Mouse (Mus musculus) forebrain, embryonic 16.5 days (tissue): Measurements from ENCODE around the gene Smg1. TPM values are rescaled to one million over a fixed set of nuclear protein-coding genes. Genes with fewer than 3 reads are reported as not detected.
"Not testable (repeated sequence)": the region's sequence is repeated elsewhere in the genome, so short reads cannot be mapped to it uniquely, and the experiment has no call there.

Source experiments
- ATAC-seq: fragments of 200-750 bp; cut with Nextera tagmentation; 2 replicates; pipeline ENCODE4 v1.8.0; 2017; ENCODE audit warnings: mild to moderate bottlenecking, moderate library complexity
- H3K27ac ChIP-seq: fragments of 300-500 bp; sonication (generic); 2 replicates; pipeline ENCODE4 v1.5.1; 2014; ENCODE audit warnings: low read length, control low read depth
- H3K27me3 ChIP-seq: fragments of 300-500 bp; sonication (generic); replicated peaks from 2 replicates; pipeline ENCODE4 v1.6.1; 2014; ENCODE audit warnings: low read length; ENCODE audit not compliant: control insufficient read depth, insufficient read depth
- H3K36me3 ChIP-seq: fragments of 300-500 bp; sonication (generic); 2 replicates; pipeline ENCODE4 v1.6.1; 2014; ENCODE audit not compliant: control insufficient read depth, insufficient read depth
- H3K4me1 ChIP-seq: fragments of 300-500 bp; sonication (generic); replicated peaks from 2 replicates; pipeline ENCODE4 v1.6.1; 2014; ENCODE audit warnings: low read length; ENCODE audit not compliant: control insufficient read depth, insufficient read depth
- H3K4me2 ChIP-seq: fragments of 300-500 bp; sonication (generic); 2 replicates; pipeline ENCODE4 v1.6.1; 2014; ENCODE audit warnings: mild to moderate bottlenecking, low read length, control low read depth
- H3K4me3 ChIP-seq: fragments of 300-500 bp; sonication (generic); replicated peaks from 2 replicates; pipeline ENCODE4 v1.5.1; 2014; ENCODE audit warnings: mild to moderate bottlenecking, low read length, control low read depth
- H3K9ac ChIP-seq: fragments of 300-500 bp; sonication (generic); replicated peaks from 2 replicates; pipeline ENCODE4 v1.6.1; 2014; ENCODE audit warnings: low read depth, low read length, control low read depth
- H3K9me3 ChIP-seq: fragments of 300-500 bp; sonication (generic); 2 replicates; pipeline ENCODE4 v1.6.1; 2016; ENCODE audit warnings: low read length; ENCODE audit not compliant: control insufficient read depth
- WGBS: fragments of 180-500 bp; shearing (Covaris S2); extraction: QIAGEN DNeasy Blood & Tissue Kit; methylation state at CpG from one replicate; pipeline ENCODE4 v1.1.7; 2014; 5-methylcytosine and 5-hydroxymethylcytosine counted together
- polyA plus RNA-seq: library from polyadenylated mRNA; unstranded; fragments of >200 nt; fragmentation: Nextera tagmentation; extraction: Ambion mirVana; gene quantifications from 2 replicates; pipeline ENCODE4 v1.2.1, GENCODE M21; 2015

Gene Smg1
- polyA plus RNA-seq, 1 experiment from 2014 or later, result 21.6 TPM

DNA sequence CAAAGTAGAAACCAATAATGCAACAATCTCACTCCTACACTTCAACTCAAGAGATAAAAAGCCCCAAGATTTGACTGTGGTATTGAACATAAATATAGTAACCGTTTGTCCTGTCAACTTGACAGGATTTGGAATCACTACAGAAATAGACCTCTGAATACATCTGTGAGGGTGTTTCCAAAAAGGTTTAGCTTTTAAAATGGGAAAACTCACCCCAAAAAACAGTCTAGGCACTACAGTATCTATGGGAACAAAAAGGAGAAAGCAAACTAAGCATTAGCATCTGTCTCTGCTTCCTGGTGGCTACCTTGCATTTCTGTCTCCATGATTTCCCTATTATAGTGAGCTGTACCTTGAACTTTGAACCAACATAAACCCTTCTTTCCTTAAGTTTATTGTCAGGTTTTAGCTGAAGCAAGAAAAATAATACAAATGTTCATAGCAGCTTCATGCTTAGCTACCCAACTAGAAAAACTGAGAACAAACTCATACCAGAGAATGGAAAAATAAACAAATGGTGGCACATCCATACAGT, 67.6 kb downstream of the Smg1 start:
- WGBS, result 93% methylated on average over 1 of the region's 1 CpGs
- Histone ChIP-seq H3K27me3 (no peaks in the 10 kb centered on the region), H3K4me3 (no peak overlapping the region), H3K9ac (no peak overlapping the region), H3K4me1 (no peaks in the 10 kb centered on the region), H3K36me3 (peaks cover 23% of the 10 kb centered on the region), H3K27ac (no peak overlapping the region), H3K4me2 (no peak overlapping the region), H3K9me3 (no peaks in the 10 kb centered on the region)
- ATAC-seq, result no peak

GRCm38 (mm10) chr7:118170125-118170524, 73.3 kb downstream of the Smg1 start:
- not testable (repeated sequence) for H3K9ac ChIP-seq, H3K4me2 ChIP-seq, H3K27me3 ChIP-seq, H3K4me1 ChIP-seq, H3K27ac ChIP-seq, H3K4me3 ChIP-seq, H3K9me3 ChIP-seq, ATAC-seq
- peaks cover 23% of the 10 kb centered on the region for H3K36me3 ChIP-seq
- 88% methylated on average over 2 of the region's 2 CpGs for WGBS

DNA sequence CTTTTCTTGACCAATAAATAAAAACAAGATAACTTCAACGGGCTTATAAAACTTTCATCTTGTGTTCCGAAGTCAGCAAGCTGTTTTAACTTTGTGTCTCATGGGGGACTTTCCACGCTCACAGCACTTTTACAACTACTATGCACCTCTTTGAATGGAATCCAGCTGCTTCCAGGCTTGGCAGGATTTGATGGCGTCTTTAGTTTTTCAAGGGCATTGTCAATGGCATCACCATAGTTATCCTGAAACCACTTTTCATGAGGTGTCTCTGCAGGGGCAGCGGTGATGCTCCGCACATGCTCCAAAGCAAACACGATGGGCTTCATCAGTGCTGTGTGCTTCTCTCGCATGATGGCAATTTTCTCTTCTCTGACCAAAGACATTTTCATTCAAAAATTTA, 80.5 kb downstream of the Smg1 start:
- Histone ChIP-seq H3K27ac (no peak overlapping the region), H3K4me2 (no peak overlapping the region), H3K4me1 (no peaks in the 10 kb centered on the region), H3K4me3 (no peak overlapping the region), H3K36me3 (peaks cover 24% of the 10 kb centered on the region), H3K27me3 (no peaks in the 10 kb centered on the region), H3K9ac (no peak overlapping the region), H3K9me3 (no peaks in the 10 kb centered on the region)
- no peak for ATAC-seq
- 89% methylated on average over 8 of the region's 8 CpGs for WGBS

- H3K4me1 ChIP-seq, result no peaks in the 10 kb centered on the region
- H3K4me3 ChIP-seq, result no peak overlapping the region
- H3K27me3 ChIP-seq, result no peaks in the 10 kb centered on the region
- no peak overlapping the region for H3K9ac ChIP-seq
- ATAC-seq, result no peak
- H3K9me3 ChIP-seq, result no peaks in the 10 kb centered on the region
- H3K4me2 ChIP-seq, result no peak overlapping the region
- 89% methylated on average over 3 of the region's 3 CpGs for WGBS
- H3K36me3 ChIP-seq, result peaks cover 17% of the 10 kb centered on the region
- no peak overlapping the region for H3K27ac ChIP-seq
Measured at GRCm38 (mm10) chr7:118160121-118160520, 83.3 kb downstream of the Smg1 start.

GRCm38 (mm10) chr7:118156461-118156860, 87.0 kb downstream of the Smg1 start:
- no peak for ATAC-seq
- no peaks in the 10 kb centered on the region for H3K9me3 ChIP-seq
- WGBS, result 91% methylated on average over 7 of the region's 7 CpGs
- no peak overlapping the region for H3K4me2 ChIP-seq
- no peak overlapping the region for H3K9ac ChIP-seq
- no peaks in the 10 kb centered on the region for H3K4me1 ChIP-seq
- no peaks in the 10 kb centered on the region for H3K27me3 ChIP-seq
- no peak overlapping the region for H3K27ac ChIP-seq
- no peak overlapping the region for H3K4me3 ChIP-seq
- H3K36me3 ChIP-seq, result peaks cover 34% of the 10 kb centered on the region

- Histone ChIP-seq H3K9me3 (no peaks in the 10 kb centered on the region), H3K4me1 (no peaks in the 10 kb centered on the region), H3K4me3 (no peak overlapping the region), H3K9ac (no peak overlapping the region), H3K4me2 (no peak overlapping the region), H3K27ac (no peak overlapping the region), H3K36me3 (peaks cover 28% of the 10 kb centered on the region), H3K27me3 (no peaks in the 10 kb centered on the region)
- 94% methylated on average over 6 of the region's 6 CpGs for WGBS
- no peak for ATAC-seq
Measured at GRCm38 (mm10) chr7:118154150-118154549, 89.3 kb downstream of the Smg1 start.

GRCm38 (mm10) chr7:118143602-118144001, 99.9 kb downstream of the Smg1 start:
- H3K9me3 ChIP-seq, result no peaks in the 10 kb centered on the region
- H3K36me3 ChIP-seq, result peaks cover 41% of the 10 kb centered on the region
- H3K27ac ChIP-seq, result no peak overlapping the region
- WGBS, result 79% methylated on average over 3 of the region's 3 CpGs
- no peak overlapping the region for H3K4me3 ChIP-seq
- H3K4me2 ChIP-seq, result no peak overlapping the region
- H3K4me1 ChIP-seq, result no peaks in the 10 kb centered on the region
- no peaks in the 10 kb centered on the region for H3K27me3 ChIP-seq
- no peak for ATAC-seq
- no peak overlapping the region for H3K9ac ChIP-seq

DNA sequence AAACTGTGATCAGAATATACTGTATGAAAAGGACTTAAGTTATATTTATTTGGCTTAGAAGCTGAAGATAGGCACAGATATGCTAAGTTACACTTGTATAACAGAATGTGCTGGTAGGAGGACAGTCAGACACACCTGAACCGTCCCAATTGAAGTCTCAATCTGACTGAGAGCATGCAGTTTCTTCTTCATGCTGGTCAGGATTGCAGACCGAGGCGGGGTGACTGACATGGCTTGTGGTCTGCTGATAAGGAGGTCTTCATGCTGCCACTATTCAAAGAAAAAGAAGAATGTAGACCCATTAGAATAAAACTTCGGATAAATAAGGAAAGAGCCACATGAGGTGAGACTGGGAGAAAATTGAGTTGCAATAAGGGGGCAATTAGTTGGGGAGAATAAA, 100.3 kb downstream of the Smg1 start:
- ATAC-seq, result no peak
- WGBS, result 94% methylated on average over 4 of the region's 4 CpGs
- H3K27ac ChIP-seq, result no peak overlapping the region
- H3K27me3 ChIP-seq, result no peaks in the 10 kb centered on the region
- no peak overlapping the region for H3K4me2 ChIP-seq
- H3K4me3 ChIP-seq, result no peak overlapping the region
- H3K9ac ChIP-seq, result no peak overlapping the region
- H3K36me3 ChIP-seq, result peaks cover 38% of the 10 kb centered on the region
- H3K9me3 ChIP-seq, result no peaks in the 10 kb centered on the region
- H3K4me1 ChIP-seq, result no peaks in the 10 kb centered on the region

- WGBS, result 93% methylated on average over 7 of the region's 7 CpGs
- Histone ChIP-seq H3K27ac (no peak overlapping the region), H3K36me3 (peaks cover 39% of the 10 kb centered on the region), H3K4me2 (no peak overlapping the region), H3K9ac (no peak overlapping the region), H3K4me1 (no peaks in the 10 kb centered on the region), H3K27me3 (no peaks in the 10 kb centered on the region), H3K4me3 (no peak overlapping the region), H3K9me3 (no peaks in the 10 kb centered on the region)
- no peak for ATAC-seq
Measured at GRCm38 (mm10) chr7:118141271-118141670, 102.2 kb downstream of the Smg1 start.

- 86% methylated on average over 11 of the region's 11 CpGs for whole genome bisulfite sequencing
- peaks cover 17% of the 10 kb centered on the region; the same call in 1 of the 2 replicates for H3K36me3 ChIP-seq
- no peak overlapping the region for H3K27ac ChIP-seq
- H3K27me3 ChIP-seq, result no peaks in the 10 kb centered on the region
- H3K4me2 ChIP-seq, result no peak overlapping the region
- no peaks in the 10 kb centered on the region for H3K9me3 ChIP-seq
- no peak overlapping the region for H3K4me3 ChIP-seq
- no peak for ATAC-seq
- no peaks in the 10 kb centered on the region for H3K4me1 ChIP-seq
- H3K9ac ChIP-seq, result no peak overlapping the region
Measured at GRCm38 (mm10) chr7:118135128-118135527, 108.3 kb downstream of the Smg1 start.
